Mouse (Mus musculus): ENCODE measurements around the gene Crtc1.

DNA sequence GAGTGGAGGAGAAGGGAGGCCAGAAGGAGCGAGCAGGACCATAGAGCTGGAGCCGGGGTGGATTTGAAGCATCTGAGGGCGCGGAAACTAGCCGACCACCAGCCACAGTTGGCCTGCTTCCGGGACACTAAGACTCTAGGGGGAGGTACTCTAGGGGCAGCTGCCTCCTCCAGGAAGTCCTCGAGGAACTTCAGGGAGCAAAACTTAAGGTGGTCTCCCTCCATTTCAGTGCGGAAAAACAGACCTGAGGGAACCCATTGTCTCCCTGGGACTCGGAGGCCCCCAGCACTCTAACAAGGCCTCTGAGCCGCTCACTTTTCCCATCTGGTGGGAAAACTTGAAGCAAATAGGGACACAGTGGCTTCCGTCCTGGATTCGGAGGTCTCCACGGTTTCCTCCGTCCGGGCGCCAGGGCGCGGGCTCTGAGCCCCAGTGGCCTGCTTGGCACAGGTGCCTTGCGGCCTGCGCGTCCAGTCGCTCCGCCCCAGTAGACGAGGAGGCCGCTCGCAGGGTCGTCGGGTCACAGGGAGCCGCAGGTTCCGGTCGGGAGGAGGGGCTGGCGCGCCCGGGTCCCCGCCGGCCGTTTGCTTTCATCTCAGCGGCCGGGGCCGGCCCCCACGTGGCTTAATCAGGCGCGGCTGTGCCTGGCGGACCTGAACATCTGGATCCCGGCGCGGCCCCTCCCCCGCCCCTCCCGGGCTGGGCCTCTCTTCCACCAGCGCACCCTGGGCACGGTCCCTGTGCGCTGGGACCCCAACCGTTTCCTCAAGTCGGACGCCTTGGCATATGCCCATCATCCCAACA, 48.8 kb upstream of the Crtc1 start:
- TF ChIP-seq POLR2A (IDR thresholded peaks at IDR 0.05; ENCODE audit: borderline replicate concordance, control insufficient read depth, low read depth, low read length), result no peak
- no peak for TF ChIP-seq CTCF (IDR thresholded peaks at IDR 0.05; ENCODE audit: control insufficient read depth, insufficient read depth, low read length)
